Mouse (Mus musculus) liver, adult (tissue): ENCODE data around the gene Grb7.
A peak's percentile ranks its signal among the peaks of the same experiment; 100 is the strongest.

Experiments
- GATA4 ChIP-seq: IDR thresholded peaks from 2 replicates; pipeline ENCODE4 v1.6.1; 2014; ENCODE audit warnings: mild to moderate bottlenecking, low read length; ENCODE audit not compliant: insufficient replicate concordance

Grb7 gene

DNA sequence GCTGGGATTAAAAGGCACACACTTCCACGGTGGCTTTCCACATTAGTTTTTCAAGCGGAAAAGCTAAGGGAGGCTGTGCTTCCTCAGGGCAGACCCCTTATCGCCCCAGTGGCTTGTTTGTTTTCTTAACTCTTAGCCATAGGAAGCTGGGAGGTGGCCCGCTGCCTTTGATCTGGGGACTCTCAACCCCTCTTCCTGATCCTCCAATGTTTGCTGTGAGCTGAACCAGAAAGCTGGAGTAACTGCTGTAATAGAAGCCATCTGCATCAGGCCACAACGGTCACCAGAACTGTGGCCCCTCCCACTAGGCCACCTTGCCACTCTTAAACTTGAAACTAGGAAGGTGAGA is at the start of gene Grb7:
Grb7 (plus strand) TSS at position 182 of the 349 bp plus-strand sequence.
- no peak for TF ChIP-seq GATA4

DNA sequence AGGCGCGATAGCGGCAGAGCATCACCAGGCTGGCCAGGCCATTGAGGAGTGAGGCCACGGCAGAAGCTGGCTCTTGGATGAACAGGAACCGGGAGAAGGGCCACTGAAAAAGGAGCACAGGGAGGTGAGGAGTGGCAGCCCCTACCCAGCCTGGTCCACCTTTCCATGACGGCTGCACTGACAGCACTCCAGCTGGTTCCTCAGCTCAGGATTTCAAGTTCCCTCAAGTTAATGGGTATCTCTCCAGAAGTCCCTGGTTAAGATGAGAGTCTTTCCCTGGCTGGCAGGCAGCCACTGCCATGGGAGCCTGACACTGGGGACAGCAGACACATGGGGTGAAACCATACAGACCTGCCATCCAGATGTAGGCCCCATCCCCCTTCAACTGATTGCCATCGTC is 48.2 kb upstream of the Grb7 start:
- TF ChIP-seq GATA4, result no peak

DNA sequence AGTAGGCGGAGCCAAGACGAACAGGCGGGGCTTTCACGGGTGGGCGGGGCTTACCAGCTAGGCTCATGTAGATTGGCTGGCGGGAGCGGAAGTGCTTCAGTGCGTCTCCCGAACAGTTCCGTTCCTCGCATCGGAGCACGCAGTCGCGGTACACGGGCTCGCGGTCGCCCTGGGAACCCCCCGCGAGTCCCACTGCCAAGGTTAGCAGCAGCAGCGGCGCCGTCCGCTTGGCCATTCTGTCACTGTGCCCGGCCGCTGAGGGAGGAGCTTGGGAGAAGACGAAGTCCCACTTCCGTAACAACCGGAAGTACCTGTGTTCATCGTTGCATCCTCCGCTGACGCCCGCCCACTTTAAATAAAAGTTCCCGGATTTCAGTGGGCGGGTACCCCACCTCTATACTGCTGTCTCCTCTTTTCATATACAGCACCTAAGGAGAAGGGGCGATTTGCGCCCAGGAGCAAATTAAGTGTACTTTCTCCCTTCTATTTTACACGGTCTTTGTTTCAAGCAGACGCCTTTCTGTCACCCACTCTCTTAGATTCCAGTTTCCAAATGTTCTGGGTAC is 46.0 kb upstream of the Grb7 start, which contains the start of gene Pgap3:
Pgap3 (minus strand) TSS at position 330 of the 566 bp plus-strand sequence.
- no peak for TF ChIP-seq GATA4

DNA sequence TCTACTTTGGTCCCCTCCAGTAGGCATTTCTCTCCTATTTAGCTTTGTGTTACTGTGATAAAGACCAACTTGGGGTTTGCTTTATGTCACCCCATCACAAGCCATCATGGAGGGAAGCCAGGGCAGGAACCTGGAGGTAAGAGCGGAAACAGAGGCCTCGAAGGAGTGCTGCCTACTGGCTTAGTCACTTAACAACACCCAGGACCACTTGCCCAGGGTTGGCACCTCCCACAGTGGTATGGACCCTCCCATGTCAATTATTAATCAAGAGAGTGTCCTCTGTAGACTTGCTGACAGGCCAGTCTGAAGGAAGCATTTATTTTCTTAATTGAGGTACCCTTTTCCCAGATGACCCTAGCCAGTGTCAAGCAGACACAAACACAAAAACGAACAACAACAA is 45.4 kb upstream of the Grb7 start:
- no peak for TF ChIP-seq GATA4

DNA sequence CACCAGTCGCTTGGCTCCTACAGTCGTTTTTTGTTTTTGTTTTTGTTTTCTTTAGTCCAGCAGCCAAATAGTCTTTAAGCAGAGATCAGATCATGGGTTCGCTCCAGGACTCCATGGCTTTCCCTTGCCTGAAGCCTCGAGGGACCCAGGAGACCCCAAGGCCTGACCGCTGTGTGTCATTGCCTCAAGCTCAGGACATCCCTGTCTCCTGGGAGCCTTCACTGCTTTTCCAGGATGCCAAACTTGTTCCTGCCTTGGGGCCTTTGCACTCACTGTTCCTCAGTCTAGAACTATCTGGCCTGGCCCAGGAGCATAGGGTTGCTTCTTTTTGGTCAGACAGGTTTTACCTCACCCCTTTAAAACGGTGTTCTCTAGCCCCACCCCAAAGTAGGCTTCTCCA is 39.6 kb upstream of the Grb7 start:
- TF ChIP-seq GATA4, result no peak

DNA sequence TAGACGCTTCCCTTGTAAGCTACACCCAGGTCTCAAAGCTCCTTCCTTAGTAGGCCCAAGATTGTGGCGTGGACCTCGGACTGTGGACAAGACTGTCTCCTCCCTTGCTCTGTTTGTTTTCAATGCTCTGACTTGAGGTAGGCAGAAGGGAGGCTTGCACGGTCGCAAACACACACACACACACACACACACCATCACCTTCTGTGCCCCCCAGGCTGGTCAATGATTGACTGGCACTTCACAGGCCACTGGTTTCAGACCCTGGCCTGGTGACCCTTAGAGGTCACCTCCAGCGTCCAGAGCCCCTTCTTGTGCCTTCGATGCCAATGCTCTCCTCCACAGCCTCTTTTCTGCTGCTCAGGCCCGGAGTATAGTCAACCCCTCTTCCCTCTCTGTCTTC is 37.3 kb upstream of the Grb7 start:
- no peak for TF ChIP-seq GATA4

DNA sequence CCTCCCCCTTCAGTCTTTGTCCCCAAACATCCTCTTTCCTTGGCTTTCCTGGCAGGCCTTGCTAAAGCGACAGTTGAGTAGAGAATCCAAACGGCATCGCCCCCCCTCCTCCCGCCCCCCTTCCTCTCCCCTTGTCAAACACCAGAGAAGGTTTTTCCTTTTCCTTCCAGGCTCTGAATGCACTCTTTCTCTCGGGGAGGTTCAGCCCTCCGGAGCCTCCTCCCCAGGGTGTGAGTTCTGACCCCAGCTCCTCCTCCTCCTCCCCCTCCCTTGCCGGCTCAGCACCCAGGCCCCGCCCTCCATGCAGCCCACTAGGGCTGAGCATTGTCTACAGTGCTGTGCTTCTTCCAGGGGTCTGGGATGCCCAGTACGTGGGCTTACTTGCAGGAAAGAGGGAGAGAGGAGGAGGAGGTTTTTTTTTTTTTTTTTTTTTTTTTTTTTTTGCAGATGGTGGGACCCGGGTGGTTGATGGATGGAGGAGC is 36.8 kb upstream of the Grb7 start:
- no peak for TF ChIP-seq GATA4

DNA sequence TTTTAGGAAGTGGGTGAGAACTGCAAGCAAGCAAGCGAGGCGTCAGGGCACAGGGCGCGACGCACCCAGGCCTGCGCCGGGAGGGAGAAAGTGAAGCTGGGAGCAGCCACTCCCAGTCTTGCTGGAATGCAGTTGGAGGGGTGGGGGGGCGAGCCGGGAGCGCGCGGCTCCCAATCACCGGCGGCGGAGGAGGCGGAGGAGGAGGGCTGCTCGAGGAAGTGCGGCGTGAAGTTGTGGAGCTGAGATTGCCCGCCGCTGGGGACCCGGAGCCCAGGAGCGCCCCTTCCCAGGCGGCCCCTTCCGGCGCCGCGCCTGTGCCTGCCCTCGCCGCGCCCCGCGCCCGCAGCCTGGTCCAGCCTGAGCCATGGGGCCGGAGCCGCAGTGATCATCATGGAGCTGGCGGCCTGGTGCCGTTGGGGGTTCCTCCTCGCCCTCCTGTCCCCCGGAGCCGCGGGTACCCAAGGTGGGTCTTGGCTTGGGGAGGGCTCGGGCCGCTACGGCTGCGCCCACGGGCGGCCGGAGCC is 33.9 kb upstream of the Grb7 start, which contains the start of gene Erbb2:
Erbb2 (plus strand) TSS at position 198 of the 524 bp plus-strand sequence.
- TF ChIP-seq GATA4, result peak; percentile 38; the same call in 1 of the 2 replicates

DNA sequence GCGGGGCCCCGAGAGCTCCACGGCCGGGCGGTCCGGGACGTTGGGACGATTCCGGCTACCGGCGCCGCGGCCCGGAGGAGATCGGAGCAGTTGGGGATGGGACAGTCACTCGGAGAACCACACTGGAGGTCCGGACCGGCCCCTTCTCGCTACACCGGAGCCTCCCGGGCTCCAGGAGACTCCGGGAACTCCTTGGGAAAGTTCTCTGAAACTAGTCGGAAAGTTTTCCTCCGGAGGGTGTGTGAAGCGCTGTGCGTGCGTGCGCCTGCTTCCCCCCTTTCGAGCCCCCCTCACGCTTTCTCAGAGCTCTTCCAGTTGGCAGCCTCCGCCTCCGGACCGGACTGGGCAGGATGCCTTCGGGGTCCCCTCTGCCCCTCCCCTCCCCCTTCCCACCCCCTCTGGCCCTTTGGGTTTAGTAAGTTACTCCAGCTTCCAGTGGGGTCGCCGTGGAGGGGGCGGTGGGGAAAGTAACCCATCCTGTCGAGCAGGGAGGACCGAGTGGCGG is 33.3 kb upstream of the Grb7 start:
- TF ChIP-seq GATA4, result no peak

DNA sequence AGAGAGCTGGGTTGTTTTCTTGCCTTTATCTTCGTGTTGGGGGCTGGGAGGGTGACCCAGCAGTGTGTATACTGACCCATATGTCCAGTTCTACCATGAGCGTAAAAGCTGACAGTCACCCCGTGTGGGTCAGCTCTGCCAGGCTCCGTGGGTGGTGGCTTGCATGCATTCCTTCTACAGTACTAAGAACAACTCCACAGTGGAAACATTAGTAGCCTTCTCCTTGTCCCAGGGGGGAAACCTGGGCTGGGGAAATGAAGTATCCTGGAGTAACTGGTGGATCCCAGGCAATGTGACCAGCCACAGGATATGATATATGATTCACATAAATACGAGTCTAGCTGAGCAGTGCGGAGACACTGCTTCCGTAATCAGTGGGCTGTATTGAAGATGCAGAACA is 32.5 kb upstream of the Grb7 start:
- no peak for TF ChIP-seq GATA4

DNA sequence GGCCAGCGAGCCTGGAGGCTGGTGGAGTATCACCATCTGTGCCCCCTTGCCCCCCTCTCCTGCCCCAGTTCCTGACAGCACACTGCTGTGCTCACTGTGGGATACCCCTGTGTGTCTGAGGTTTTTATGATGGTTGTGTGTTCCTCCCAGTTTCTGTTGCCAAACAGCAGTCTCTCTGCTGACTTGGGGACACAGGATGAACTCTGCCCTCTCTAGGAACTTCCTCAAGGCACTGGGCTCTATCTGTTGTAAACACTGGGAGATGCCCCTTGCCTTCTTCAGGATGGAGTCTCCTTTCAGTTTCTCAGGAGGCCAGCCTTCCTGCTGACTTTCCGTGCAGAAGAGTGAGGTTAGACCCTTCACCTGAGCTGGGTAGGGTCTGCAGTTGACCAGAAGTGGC is 32.0 kb upstream of the Grb7 start:
- 0 out of 2 replicates have a peak, but pooled peaks have one; percentile 17 for TF ChIP-seq GATA4

DNA sequence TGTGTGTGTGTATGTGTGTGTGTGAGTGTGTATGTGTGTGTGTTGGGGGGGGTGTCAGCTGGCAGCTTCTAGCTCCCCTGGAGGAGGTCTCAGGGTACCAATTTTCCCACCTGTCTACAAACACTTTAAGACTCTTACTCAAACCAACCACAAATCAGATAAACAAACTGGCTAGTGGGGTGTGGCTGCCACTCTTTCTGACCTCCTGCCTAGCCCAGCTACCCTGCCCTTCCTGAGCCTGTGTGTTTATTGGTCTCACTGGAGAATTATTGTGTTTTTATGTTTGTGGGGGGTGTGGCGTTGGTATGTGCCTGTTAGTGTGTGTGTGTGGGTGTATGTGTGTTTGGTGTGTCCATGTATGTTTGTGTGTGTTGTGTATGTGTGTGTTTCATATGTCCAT is 29.1 kb upstream of the Grb7 start:
- TF ChIP-seq GATA4, result no peak

DNA sequence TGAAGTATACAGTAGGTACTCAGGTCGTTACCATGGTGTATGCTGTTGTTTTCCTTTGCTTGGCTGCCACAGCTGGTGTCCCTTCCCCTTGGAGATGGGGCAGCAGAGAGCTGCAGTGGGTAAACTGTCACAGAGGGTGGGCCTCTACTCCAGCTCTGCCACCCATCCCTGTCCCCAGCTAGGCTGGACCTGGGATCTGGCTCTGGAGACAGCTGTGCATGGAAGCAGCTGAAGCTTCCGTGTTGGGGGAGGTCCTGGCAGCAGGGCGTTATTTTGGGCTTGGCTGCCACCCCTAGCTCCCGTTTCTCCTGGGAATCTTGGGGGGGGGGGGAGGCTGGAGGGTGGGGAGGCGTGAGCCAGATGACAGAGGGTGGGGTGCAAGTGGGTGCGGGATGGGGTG is 27.9 kb upstream of the Grb7 start:
- no peak for TF ChIP-seq GATA4

DNA sequence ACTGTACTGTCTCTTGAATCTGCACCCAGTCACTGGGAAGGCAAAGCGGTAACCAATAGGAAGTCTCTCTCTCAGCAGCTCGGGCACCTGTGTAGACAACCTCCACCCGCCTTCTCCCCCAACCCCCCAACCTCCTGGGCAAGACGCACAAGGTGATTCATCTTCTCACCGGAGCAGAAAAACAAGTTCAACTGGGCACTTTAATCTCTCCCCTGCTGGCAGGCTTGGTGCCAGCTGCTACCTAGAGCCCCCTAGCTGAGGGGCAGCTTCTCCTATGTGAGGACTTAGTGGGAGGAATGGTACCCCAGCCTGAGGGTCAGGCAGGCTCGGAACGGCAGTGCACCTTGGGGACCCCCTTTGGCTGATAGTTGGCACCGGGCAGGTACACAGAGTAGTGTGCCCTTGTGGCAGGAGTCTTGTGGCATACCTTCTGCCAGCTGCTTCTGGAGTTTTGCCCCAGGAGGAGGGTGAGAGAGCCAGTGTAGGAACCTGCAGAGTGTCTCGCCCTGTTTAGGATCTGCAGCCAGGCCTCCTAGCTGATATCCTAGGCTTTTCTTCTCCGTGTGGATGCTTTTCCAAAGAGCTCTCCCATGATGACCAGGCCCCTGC is 27.2 kb upstream of the Grb7 start:
- no peak for TF ChIP-seq GATA4

DNA sequence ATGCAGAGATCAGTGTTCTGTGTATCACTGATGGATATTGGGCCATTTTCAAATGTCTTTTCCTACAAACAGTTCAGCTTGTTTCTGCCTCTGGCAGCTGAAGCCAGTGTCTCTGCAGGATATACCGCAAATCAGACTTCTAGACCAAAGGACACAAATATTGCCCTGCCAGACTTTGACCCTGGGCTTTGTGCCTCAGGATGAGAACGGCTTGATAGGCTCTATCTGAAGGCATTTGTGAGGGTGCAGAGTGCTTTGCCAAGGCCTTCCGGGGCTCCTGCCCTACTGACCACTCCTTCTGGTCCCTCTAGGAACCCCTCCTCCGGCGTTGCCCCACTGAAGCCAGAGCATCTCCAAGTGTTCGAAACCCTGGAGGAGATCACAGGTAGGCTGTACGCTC is 19.6 kb upstream of the Grb7 start:
- no peak for TF ChIP-seq GATA4

DNA sequence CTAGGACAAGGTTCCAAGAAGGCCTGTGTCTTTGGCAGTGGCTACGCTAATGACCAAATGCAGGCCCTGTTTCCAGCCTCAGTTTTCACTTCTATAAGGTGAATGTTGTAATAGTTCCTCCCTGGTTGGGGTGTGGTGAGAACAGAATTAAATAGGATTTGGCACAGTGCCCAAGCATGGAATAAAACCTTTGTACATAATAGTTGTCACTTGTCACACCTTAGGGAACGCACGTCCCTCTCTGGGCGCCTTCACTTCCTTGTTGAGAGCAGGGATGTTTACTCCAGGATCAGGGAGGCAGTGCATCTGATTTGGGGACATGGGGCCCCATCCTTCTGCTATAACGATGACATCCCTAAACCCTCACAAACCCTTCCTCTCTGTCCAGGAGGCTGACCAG is 17.8 kb upstream of the Grb7 start:
- no peak for TF ChIP-seq GATA4
